Mouse (Mus musculus): ENCODE data around the gene Fstl4.

Fstl4 gene

GRCm38 (mm10) chr11:52773073-52773472 is 8.6 kb downstream of the Fstl4 start:
- DNase-seq (ENCODE audit: low spot score): no peak

GRCm38 (mm10) chr11:52775291-52775690 is 10.9 kb downstream of the Fstl4 start:
- DNase-seq (ENCODE audit: low spot score): no peak

DNA sequence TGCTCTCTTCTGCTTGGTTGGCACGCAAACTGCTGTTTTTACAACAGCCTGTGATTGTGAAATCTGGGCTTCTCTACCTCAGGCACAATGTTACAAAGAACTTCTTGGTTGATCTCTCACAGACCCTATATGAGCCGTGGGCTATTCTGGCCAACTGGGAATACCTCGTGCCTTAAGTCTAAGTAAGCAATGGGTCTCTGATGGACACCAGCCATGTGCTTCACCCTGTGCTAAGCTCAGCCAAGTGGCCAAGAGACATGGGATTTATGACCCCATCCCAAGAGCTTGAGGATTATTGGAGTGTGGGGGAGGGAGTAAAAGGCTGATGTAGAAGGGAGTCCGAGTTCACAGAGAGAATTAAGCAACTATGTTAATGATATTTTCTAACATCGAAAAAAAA is 18.0 kb downstream of the Fstl4 start:
- peak; percentile 19 for DNase-seq (ENCODE audit: low spot score)

DNA sequence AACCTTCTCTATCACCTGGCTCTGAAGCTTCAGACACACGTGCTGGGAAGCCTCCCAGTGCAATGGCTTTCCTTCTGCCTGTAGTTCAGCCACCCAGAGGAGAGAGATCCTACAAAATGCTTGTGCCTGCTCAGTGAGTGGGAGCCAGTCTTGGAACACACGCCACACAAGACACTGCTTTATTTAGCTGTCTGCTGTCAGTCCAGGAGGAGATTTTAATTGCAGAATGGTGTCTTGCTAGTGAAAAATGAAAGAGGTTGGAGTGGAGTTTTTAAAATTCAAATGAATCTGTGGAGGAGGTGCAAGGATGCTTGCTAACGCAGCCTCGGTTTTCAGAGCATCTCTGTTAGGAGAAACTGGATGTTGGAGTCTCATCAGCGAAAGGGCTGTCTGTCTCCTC is 29.9 kb downstream of the Fstl4 start:
- peak; percentile 16 for DNase-seq (ENCODE audit: low spot score)

DNA sequence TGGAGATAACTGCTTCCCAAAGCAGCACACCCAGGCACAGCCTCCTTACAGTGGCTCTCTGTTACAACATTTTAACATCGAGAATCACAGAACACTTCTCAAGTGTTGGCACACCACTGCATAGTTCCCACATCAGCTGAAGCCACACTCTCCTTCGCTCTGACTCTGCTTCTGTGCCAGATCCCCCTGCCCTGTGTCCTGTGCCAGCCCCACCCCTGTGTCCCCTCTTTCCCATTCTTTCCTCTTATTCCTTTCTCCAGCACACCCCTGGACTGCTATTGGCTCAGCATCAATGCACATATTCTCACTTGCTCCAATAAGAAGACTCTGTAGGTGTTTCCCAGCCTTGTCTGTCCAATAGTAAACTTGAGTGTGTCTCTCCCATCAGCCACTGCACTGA is 45.1 kb downstream of the Fstl4 start:
- no peak for DNase-seq (ENCODE audit: low spot score)

DNA sequence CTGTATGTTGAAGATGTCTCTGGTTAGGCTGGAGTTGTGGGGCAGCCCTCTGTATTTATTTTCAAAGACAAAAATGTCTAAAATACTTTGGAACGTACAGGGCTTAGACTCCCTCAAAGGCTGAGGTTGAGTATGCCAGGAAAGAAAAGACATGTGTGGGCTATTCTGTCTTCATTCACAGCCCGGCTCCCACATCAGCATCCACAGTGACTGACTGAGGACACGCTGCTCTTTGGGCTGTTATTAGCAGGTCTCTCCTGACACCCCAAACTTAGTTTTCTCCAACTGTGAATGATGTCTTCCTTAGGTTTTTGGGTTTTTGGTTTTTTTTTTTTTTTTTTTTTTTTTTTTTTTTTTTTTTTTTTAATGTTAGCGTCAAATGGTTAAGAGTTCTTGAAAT is 51.6 kb downstream of the Fstl4 start:
- no peak for DNase-seq (ENCODE audit: low spot score)

GRCm38 (mm10) chr11:52820336-52820905 is 56.0 kb downstream of the Fstl4 start:
- DNase-seq (ENCODE audit: low spot score): no peak

- DNase-seq (ENCODE audit: low spot score): no peak
Observed at GRCm38 (mm10) chr11:52826591-52826990, 62.2 kb downstream of the Fstl4 start.

- DNase-seq (ENCODE audit: low spot score): peak; percentile 12
Observed at GRCm38 (mm10) chr11:52831631-52832310, 67.3 kb downstream of the Fstl4 start.

GRCm38 (mm10) chr11:52832311-52832675 is 67.9 kb downstream of the Fstl4 start:
- no peak for DNase-seq (ENCODE audit: low spot score)

- DNase-seq (ENCODE audit: low spot score): no peak
Observed at GRCm38 (mm10) chr11:52848691-52849090, 84.3 kb downstream of the Fstl4 start.

DNA sequence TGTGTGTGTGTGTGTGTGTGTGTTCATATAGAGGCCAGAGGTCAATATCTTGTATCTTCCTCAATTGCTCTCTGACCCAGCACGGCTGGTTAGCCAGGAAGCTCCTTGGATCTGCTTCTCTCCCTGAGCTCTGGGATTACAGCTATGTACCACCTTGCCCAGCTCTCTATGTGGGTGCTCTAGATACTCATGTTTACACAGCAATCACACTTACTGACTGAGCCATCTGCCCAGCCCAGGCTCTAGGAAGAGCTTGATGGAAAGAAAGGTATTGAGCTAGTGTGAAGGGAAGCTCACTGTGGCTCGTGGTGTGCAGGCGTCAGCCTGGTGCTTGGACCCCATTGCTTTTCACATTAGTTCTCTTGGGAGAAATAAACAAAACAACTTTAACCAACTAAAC is 85.6 kb downstream of the Fstl4 start:
- DNase-seq (ENCODE audit: low spot score): no peak

- no peak for DNase-seq (ENCODE audit: low spot score)
Observed at GRCm38 (mm10) chr11:52872846-52873512, 108.5 kb downstream of the Fstl4 start.

GRCm38 (mm10) chr11:52875916-52876765 is 111.7 kb downstream of the Fstl4 start:
- DNase-seq (ENCODE audit: low spot score): no peak

GRCm38 (mm10) chr11:52877662-52878061 is 113.2 kb downstream of the Fstl4 start:
- DNase-seq (ENCODE audit: low spot score): no peak

DNA sequence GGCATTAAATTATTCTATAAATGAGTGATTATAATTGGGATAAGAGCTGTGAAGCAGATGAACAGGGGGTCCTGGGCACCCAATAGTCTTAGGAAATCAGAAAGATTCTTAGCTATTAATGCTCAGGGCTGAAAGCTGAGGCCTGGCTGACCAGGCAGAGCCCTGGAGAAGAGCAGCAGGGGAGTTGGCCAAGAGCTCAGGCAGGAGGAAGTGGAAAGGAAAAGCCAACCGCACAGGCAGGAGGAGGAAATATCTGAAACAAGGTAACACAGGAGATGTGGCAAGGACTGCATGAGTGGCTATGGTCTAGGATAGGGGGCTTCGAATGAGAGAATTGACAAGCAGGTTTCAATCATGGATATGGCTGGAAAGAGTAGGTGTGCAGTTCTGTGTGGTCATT is 115.5 kb downstream of the Fstl4 start:
- no peak for DNase-seq (ENCODE audit: low spot score)

- DNase-seq (ENCODE audit: low spot score): no peak
Observed at GRCm38 (mm10) chr11:52886559-52887303, 122.3 kb downstream of the Fstl4 start.

DNA sequence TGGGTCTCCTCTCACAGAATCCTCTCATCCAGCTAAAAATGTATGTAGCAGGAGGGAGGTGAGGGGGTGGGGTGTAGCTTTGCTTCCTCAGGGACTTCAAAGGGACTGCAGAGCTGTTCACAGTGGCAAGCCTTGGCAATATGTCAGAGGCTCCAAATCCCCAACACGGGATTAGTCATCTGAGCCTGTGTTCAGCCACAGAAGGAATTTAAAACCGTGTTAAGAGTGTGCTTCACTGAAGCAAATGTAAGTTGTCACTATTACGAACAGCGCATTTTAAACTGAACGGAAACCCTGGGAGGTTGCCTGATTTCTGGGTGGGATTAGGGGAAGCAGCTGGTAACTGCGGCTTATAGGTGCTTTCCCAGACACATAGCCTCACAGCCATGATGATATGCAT is 123.7 kb downstream of the Fstl4 start:
- DNase-seq (ENCODE audit: low spot score): no peak

DNA sequence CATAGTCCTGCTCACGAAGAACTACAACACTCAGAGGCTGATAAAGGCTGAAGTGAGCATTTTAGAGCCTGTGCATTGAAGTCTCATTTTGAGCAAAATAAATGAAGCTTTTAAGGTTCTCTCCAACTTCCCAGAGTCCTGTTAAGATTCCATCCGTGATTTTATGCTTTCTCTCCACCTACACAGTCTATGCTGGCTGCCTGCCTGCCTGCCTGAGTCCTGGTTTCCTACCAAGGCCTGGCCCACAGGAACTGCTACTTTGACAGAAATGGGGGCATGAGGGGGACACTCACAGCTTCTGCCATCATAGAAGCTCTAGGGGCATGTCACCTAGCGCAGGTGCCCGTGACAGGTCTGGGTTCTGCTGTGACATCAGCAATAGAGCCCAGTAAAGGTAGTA is 125.1 kb downstream of the Fstl4 start:
- DNase-seq (ENCODE audit: low spot score): no peak

DNA sequence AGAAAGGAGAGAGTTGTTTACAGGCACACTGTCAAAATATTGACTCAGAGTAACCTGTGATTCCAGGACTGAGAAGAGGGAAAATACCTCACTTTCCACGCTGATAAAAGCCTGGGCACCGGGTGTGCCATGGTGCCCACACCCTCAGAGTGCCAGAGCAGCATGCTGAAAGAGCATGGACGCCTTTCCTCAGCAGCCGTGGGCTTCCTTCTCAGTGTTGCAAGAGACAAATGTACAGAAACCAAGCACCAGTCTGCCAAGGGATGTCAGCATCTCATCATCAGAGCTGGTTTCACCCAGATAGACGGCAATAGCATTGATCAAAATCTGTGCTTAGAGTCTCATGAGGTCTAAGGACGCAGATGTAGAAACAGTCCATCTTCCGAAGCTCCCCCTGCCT is 125.7 kb downstream of the Fstl4 start:
- DNase-seq (ENCODE audit: low spot score): no peak

DNA sequence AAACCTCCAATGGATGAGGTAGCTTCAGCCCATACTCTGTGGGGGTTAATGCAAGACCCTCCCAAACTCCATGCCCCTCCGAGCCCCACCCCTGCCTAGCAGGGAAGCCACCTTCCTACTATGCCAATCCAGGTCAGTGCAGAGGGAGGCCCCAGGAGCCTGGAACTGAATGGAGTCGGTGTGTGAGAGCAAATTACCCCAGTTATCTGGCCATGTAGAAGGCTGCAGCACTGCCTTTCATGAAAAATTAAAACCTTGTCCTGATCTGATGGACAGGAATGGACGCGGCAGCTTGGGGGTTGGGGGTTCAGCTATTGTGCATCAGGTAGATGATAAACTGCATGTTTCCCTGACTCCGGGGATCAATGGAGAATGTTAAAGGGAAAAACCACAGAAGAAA is 139.7 kb downstream of the Fstl4 start:
- DNase-seq (ENCODE audit: low spot score): no peak

GRCm38 (mm10) chr11:52910788-52911187 is 146.4 kb downstream of the Fstl4 start:
- DNase-seq (ENCODE audit: low spot score): peak; percentile 57

Data from testis, postnatal 10 days (tissue).